Mouse (Mus musculus): ENCODE results near the gene Cacna1c. TPM values are rescaled to one million over a fixed set of nuclear protein-coding genes. Genes with fewer than 3 reads are reported as not detected.

Gene Cacna1c
- total and polyA plus RNA-seq, 2 experiments from 2014 or later: 5.1 to 39.4 TPM

DNA sequence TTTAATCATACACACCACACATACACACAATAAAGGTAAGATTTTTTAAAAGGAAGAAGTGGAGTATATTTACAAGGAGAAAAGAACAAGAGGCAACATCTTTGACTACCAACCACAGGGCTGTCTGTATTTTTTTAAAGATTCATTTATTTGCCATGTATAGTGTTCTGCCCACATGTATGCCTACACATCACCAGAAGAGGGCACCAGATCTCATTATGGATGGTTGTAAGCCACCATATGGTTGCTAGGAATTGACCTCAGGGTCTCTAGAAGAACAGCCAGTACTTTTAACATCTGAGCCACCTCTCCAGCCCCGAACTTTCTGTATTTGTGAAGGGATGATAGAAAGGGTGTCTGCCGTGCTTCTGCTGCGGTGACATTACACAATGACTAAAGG lies 79.9 kb downstream of the Cacna1c start:
- no peaks in the 10 kb centered on the region for H3K36me3 ChIP-seq (ENCODE audit: insufficient read depth, low read length)
- H3K27me3 ChIP-seq (ENCODE audit: insufficient read depth, low read length): no peaks in the 10 kb centered on the region
- H3K9ac ChIP-seq (replicated peaks; ENCODE audit: low read length): no peak overlapping the region
- peak; percentile 16; the same call in 1 of the 2 replicates for TF ChIP-seq CTCF (IDR thresholded peaks at IDR 0.05; ENCODE audit: low read depth)
- WGBS: 90% methylated on average over 3 of the region's 3 CpGs
- DNase-seq (ENCODE audit: low spot score) (no peak), ATAC-seq (no peak)
- no peak overlapping the region for H3K4me3 ChIP-seq (ENCODE audit: low read length)
- no peak overlapping the region for H3K4me2 ChIP-seq (ENCODE audit: low read depth, low read length)
- H3K4me1 ChIP-seq (ENCODE audit: insufficient read depth, low read length): no peaks in the 10 kb centered on the region
- H3K9me3 ChIP-seq (ENCODE audit: low read length): no peaks in the 10 kb centered on the region
- H3K27ac ChIP-seq: no peak overlapping the region

DNA sequence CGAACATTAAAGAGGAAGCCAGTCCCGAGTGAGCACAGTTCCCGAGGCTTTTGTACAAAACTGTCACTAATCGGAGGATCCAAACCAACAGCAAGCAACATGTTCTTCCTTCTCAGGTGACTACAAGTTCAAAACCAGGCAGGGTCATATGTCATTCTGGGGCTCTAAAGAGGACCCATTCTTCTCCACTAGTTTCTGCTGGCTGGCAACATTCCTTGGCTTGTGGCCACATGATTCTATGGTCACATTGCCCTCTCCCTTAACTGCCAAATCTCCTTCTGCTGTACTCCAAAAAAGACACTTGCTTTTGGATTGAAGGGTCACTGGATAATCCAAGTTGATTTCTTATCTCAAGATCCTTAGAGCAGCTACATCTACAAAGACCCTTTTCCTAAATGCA lies 82.9 kb downstream of the Cacna1c start:
- H3K4me1 ChIP-seq (ENCODE audit: insufficient read depth, low read length): no peaks in the 10 kb centered on the region
- no peak overlapping the region for H3K27ac ChIP-seq
- no peak overlapping the region for H3K4me2 ChIP-seq (ENCODE audit: low read depth, low read length)
- ATAC-seq (no peak), DNase-seq (ENCODE audit: low spot score) (no peak)
- H3K36me3 ChIP-seq (ENCODE audit: insufficient read depth, low read length): no peaks in the 10 kb centered on the region
- TF ChIP-seq CTCF (IDR thresholded peaks at IDR 0.05; ENCODE audit: low read depth): no peak
- H3K9ac ChIP-seq (replicated peaks; ENCODE audit: low read length): no peak overlapping the region
- no peak overlapping the region for H3K4me3 ChIP-seq (ENCODE audit: low read length)
- 80% methylated on average over 4 of the region's 4 CpGs for WGBS
- no peaks in the 10 kb centered on the region for H3K9me3 ChIP-seq (ENCODE audit: low read length)
- H3K27me3 ChIP-seq (ENCODE audit: insufficient read depth, low read length): no peaks in the 10 kb centered on the region

DNA sequence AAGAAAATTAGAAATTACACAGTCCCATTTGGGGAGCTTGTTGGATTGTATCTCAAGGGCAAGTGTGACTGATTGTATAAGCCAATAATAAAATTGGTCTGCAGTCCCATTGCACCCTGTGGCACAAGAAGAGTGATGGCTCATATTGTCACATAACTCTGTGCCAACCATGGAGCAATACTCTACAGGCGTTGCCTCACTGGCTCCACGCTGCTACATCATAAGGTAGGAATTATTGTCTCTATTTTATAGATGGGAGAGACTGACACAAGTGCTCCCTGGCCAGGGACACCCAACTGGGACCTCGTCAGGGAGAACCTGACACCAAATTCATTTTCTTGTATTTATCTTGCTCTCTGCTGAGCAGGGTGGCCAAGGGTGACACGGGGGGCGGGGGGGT lies 85.8 kb downstream of the Cacna1c start:
- no peaks in the 10 kb centered on the region for H3K27me3 ChIP-seq (ENCODE audit: insufficient read depth, low read length)
- DNase-seq (ENCODE audit: low spot score): no peak
- no peaks in the 10 kb centered on the region for H3K36me3 ChIP-seq (ENCODE audit: insufficient read depth, low read length)
- ATAC-seq: no peak
- H3K4me3 ChIP-seq (ENCODE audit: low read length): no peak overlapping the region
- H3K4me2 ChIP-seq (ENCODE audit: low read depth, low read length): no peak overlapping the region
- 77% methylated on average over 5 of the region's 5 CpGs for WGBS
- peaks cover 5% of the 10 kb centered on the region; the same call in 1 of the 2 replicates for H3K4me1 ChIP-seq (ENCODE audit: insufficient read depth, low read length)
- H3K9me3 ChIP-seq (ENCODE audit: low read length): no peaks in the 10 kb centered on the region
- H3K27ac ChIP-seq: no peak overlapping the region
- TF ChIP-seq CTCF (IDR thresholded peaks at IDR 0.05; ENCODE audit: low read depth): no peak
- no peak overlapping the region for H3K9ac ChIP-seq (replicated peaks; ENCODE audit: low read length)

DNA sequence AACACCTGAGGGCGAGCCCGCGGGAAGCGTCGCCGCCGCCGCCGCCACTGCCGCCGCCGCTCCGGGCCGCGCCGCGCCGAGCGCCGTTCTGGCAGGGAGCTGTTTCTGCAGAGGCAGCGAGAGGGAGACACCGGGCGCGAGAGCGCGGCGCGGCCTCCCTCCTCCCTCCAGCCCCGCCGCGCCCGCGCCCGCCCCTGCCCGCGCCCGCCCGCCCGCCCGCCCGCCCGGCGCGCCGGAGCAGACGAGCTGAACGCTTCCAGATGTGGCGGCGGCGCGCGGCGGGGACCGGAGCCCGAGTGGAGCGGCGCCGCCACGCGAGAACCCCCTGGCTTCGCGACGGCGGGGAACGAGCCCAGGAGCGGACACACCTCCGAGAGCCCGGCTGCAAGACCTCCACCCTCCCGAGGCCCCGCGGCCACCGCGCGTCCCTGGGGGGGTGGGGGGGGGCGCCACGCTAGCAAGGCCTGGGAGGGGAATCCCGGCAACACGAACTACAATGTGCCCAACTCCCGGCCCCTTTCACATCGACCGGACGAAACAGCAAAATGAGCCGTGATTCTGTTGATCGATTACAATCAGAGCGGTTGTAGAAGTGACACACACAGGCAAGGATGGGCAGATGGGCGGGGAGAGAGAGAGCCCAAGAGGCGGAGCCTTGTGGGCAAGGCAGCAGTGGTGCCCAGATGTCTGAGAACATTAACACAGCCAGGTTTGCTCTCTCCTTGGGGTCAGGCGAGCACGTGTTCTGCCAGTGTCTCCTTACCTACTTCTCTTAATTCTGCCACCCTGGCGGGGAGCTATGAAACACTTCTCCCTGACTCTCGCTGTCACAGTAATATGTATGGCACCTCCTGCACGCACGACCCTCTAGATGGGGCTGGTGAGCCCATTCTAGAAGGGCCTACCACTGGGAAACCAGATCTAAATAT lies 87.5 kb downstream of the Cacna1c start:
- 2% methylated on average over 57 of the region's 93 CpGs for WGBS
- peaks cover 5% of the 10 kb centered on the region; the same call in 1 of the 2 replicates for H3K4me1 ChIP-seq (ENCODE audit: insufficient read depth, low read length)
- DNase-seq (ENCODE audit: low spot score): peak; percentile 88
- peak overlapping the region; percentile 77 for H3K4me3 ChIP-seq (ENCODE audit: low read length)
- peak; percentile 81 for TF ChIP-seq CTCF (IDR thresholded peaks at IDR 0.05; ENCODE audit: low read depth)
- no peaks in the 10 kb centered on the region for H3K27me3 ChIP-seq (ENCODE audit: insufficient read depth, low read length)
- no peaks in the 10 kb centered on the region for H3K36me3 ChIP-seq (ENCODE audit: insufficient read depth, low read length)
- peak overlapping the region; percentile 89 for H3K27ac ChIP-seq
- no peaks in the 10 kb centered on the region for H3K9me3 ChIP-seq (ENCODE audit: low read length)
- H3K4me2 ChIP-seq (ENCODE audit: low read depth, low read length): peak overlapping the region; percentile 90
- H3K9ac ChIP-seq (replicated peaks; ENCODE audit: low read length): peak overlapping the region; percentile 87
- ATAC-seq: peak; percentile 81

DNA sequence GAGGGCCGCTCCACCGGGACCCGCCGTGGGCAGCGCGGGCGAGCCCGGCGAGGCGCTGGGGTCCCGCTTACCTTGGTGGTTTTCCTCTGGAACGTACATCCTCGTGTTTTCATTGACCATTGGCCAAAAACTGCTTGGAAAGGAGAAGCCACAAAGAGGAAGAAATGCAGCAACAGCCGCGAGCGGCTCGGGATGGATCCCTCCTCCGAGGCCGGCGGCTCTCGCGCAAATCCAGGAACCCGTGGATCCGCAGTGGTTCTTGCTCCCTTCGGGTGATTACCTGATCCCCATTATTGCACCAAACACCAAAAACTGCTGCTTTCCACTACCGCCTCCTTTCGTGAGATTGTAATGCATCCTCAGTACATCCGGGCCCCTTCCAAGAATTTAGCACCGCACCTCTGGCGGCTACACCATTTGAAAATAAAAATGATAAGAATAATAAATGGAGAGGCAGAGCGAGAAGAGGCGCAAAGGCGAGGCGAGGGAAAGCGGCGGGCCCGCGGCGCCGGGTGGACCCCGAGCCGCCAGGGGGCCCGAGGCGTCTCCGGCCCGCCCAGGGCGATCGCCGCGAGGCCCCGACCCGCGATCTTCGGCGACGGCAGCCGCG lies 88.3 kb downstream of the Cacna1c start:
- DNase-seq (ENCODE audit: low spot score) (peak; percentile 62), ATAC-seq (peak; percentile 6)
- H3K9ac ChIP-seq (replicated peaks; ENCODE audit: low read length): peak overlapping the region; percentile 87
- no peaks in the 10 kb centered on the region for H3K9me3 ChIP-seq (ENCODE audit: low read length)
- under 1% methylated on average over 58 of the region's 58 CpGs for WGBS
- peak overlapping the region; percentile 77 for H3K4me3 ChIP-seq (ENCODE audit: low read length)
- no peaks in the 10 kb centered on the region for H3K36me3 ChIP-seq (ENCODE audit: insufficient read depth, low read length)
- H3K27me3 ChIP-seq (ENCODE audit: insufficient read depth, low read length): no peaks in the 10 kb centered on the region
- H3K27ac ChIP-seq: peak overlapping the region; percentile 89
- no peak for TF ChIP-seq CTCF (IDR thresholded peaks at IDR 0.05; ENCODE audit: low read depth)
- H3K4me2 ChIP-seq (ENCODE audit: low read depth, low read length): peak overlapping the region; percentile 90
- H3K4me1 ChIP-seq (ENCODE audit: insufficient read depth, low read length): peaks cover 6% of the 10 kb centered on the region; the same call in 1 of the 2 replicates

DNA sequence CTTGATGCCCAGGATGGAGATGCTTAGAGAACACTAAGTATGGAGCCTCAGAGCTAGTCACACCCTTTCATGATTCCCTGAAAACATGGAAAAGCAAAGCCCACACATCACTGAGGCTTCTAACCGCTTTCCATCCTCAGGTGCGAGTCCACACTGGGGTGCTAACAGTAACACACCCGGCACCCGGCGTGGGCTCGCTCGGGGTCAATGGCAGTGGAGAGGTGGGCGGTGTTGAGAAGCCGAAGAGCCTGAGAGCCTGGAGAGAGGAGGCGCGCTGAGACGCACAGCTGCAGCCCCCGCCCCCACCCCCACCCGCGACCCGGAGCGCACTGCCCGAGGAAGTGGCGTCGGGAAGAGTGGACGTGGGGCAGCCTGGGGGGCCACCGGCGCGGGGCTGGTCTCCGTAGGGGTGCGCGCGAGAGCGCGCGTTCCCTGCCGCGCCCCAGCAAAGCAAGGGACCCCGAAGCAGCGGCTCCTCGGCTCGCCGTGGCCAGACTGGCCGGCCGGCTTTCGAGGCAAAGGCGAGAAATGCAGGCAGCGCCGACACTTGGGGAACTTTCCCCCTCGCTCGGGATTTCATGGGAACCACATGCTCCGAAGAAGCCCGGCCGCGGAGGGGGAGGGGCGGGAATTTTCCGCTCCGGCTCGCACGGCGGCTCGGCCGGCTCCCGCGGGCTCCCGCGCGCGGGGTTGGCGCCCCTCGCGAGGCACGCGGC lies 88.9 kb downstream of the Cacna1c start:
- DNase-seq (ENCODE audit: low spot score) (peak; percentile 77), ATAC-seq (peak; percentile 14; the same call in 1 of the 2 replicates)
- H3K27me3 ChIP-seq (ENCODE audit: insufficient read depth, low read length): no peaks in the 10 kb centered on the region
- H3K4me1 ChIP-seq (ENCODE audit: insufficient read depth, low read length): peaks cover 8% of the 10 kb centered on the region; the same call in 1 of the 2 replicates
- H3K9ac ChIP-seq (replicated peaks; ENCODE audit: low read length): peak overlapping the region; percentile 87
- whole genome bisulfite sequencing: under 1% methylated on average over 68 of the region's 69 CpGs
- H3K36me3 ChIP-seq (ENCODE audit: insufficient read depth, low read length): no peaks in the 10 kb centered on the region
- peak overlapping the region; percentile 90 for H3K4me2 ChIP-seq (ENCODE audit: low read depth, low read length)
- H3K27ac ChIP-seq: peak overlapping the region; percentile 89
- no peaks in the 10 kb centered on the region for H3K9me3 ChIP-seq (ENCODE audit: low read length)
- TF ChIP-seq CTCF (IDR thresholded peaks at IDR 0.05; ENCODE audit: low read depth): no peak
- H3K4me3 ChIP-seq (ENCODE audit: low read length): peak overlapping the region; percentile 77

Data from hindbrain, postnatal 0 days (tissue).